Mouse (Mus musculus) urinary bladder, postnatal 4 days (tissue): Measurements from ENCODE around the gene Hopx.

Experiments
- DNase-seq, 2 experiments: peaks; one replicate each; pipeline ENCODE4 v3.0.0; 2021 to 2022; ENCODE audit warnings: low spot score in 2 of 2

Gene Hopx

GRCm38 (mm10) chr5:77114817-77115731 is at the start of gene Hopx:
Hopx (minus strand) TSS chr5:77115121.
- peak; percentile 76 to 78 for DNase-seq

DNA sequence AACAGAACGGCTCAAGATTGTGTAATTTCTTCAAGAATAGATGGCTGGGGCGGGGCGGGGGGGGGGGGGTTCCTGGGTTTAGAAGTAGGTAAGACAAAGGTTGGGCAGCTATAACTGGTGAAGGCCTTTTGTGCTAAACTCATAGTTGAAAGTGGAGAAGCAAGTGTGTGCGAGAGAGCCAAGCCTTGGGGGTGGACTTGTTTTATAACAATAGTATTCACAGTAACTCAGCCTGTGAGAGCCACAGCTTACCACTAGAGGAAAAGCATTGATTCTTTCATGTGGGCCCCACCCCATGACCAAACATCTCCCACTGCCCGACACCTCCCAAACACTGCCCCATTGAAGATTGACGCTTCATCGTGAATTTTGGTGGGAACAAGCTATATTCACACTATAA is 48.7 kb upstream of the Hopx start:
- DNase-seq: no peak

GRCm38 (mm10) chr5:77162566-77162965 is 47.6 kb upstream of the Hopx start:
- no peak for DNase-seq

DNA sequence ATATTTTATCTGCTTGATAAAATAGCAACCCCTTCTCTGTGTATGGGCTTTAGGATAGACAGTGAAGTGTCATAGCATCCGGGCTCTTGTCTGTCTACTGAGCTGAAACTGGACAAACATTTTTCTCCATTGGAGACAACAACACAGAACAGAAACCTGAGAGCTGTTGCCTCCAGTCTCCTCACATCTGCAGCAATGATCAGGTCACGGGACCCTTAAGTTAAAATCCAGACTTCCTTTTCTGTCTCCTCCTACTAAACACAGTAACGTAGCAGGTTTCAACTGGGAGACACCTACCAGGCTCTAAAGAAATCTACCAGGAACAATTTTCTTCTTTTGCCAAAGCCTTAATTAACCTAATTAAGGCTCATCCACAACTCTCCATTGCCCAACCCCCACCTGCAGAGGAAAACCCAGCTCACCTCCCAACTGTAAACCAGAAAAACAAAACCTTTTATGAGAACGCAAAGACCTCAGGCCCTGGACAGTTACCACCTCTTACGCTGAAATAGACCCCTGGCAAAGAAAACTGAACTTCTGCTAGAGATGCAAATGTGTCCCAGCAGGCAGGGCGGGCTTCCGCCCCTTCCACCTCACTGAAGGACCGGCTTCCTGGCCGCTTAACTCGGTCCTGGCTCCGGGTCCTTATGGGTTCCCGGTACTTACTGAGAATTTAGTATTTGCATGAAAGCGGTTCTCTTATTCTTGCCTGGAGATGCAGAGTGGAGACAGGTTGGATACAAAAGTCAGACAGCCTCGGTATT is 43.0 kb upstream of the Hopx start:
- no peak for DNase-seq

DNA sequence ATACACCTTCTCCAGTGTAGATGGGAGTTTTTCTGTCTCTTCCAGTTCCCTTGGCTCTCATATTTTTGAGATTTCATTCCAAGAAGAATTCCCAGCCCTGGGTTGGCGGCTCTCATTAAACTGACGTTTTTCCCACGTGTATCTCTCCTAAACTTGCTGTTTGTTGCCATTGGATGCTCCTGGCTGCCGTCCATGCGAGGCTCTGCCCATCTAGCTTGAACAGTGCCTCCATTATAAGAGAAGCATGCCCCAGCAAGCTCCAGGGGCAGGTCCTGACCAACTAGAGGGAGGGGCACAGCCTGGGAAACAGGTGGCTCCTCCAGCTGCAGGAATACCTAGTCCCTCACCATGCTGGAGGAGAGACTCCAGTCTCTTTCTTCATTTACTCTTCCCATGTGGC is 42.0 kb upstream of the Hopx start:
- DNase-seq: no peak

- no peak for DNase-seq
Observed at GRCm38 (mm10) chr5:77155526-77155925, 40.6 kb upstream of the Hopx start.

DNA sequence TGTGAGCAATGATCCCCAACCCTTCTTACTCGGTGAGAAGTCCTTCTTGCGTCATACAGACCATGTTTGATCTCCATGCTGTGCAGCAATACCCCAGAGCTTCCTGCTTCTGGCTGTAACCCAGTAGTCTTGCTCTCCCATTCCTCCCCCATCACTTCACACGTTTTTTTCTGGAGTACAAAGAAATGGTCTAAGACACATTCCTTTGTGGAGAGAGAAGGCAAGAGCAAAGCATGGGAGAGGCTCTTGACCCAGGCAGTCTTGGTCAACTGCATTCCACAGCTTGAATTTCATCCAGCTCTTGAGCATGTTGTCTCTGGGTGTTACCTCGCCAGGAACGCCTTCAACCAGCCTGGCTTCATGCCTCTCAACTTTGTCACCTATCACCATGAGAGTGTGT is 39.9 kb upstream of the Hopx start:
- no peak for DNase-seq

GRCm38 (mm10) chr5:77151738-77152137 is 36.8 kb upstream of the Hopx start:
- DNase-seq: no peak

DNA sequence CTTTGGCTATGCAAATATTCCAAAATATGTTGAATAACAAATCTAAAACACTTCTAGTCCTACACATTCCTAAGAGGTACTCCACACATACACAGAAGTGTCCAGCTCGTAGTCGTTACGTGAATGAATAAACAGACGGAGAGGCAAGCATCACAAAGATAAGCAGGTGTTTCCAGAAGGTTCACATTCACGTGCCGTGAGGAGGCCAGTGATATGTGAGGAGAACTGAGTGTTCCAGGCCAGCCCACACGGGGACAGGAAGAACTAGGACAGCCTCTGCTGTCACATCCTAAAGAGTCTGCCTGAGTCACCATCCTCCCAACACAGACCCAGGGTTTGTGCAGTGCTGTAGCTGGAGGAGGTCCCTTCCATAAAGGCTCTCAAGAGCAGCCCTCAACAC is 36.2 kb upstream of the Hopx start:
- DNase-seq: no peak

DNA sequence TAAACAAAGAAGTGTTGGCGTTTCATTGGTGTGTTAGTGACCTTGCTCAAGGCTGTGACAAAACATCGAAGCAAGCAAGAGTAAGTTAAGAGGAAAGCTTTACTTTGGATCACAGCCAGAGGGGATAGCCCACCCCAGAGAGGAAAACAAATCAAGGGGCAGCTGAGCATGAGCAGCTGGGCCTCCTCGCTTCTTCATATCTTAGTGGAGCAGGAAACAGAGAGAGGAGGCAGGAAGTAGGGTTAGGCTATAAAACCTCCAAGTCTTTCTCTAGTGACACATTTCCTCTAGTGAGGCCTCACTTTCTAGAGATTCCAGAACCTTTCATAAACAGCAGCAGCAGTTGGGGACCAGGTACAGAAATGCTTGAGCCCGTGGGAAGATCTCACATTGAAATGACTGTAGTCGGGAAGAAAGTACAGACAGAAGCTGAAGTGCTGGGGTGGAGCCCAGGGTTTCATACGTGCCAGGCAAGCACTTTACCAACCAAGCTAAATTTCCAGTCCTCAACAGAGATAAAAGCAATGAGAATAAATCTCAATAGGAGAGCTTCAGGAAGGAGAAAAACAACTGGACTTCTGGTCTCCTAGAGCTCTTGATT is 33.2 kb upstream of the Hopx start:
- no peak for DNase-seq

DNA sequence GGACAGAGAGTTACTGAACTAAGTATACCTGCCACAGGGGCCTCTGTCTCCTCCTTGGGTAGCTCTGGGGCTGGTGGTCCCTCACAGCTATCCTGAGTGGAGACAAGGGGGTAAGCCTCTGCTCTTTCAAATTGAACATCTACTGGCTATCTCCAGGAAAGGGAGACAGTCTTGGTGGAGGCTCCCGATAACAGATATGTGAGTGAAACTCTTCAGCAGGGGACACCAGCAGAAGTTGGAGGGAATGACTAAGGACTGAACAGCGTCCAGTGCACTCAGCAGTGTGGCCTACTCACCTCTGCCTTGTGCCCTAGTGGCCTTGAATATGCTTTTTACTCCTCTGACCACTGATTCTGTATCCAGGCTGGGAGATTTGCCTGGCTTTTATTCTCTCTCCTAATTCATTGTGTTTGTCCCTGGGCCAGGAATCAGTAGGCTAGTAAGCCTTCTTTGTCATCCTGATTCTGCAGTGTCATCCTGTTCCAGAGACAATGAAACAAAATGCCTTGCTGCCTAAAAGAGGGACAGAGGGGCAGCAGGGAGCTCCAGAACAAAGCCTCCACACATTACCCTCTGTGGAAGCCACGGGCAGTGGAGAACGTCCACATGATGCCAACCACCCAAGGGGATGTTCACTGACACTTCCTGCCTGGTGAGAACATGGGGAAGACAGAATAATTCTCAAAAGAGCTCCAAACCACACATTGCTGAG is 31.7 kb upstream of the Hopx start:
- DNase-seq: no peak

DNA sequence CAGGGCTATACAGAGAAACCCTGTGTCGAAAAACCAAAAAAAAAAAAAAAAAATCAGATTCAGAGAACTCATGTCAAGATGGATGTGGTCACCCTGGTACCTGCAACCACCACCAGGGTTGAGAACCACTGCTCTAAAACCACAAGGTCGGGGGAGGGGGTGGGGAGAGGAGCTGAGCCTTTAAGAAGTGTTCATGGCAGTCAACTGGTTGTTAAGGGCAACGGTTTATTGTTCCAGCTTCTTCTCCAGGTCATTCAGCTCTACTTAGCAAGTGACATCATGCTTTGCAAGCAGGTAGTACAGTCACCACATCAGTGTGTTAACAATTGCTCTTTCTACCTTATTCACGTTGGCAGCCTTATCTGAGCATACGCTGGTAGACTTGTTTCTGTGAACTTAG is 29.7 kb upstream of the Hopx start:
- DNase-seq: no peak

DNA sequence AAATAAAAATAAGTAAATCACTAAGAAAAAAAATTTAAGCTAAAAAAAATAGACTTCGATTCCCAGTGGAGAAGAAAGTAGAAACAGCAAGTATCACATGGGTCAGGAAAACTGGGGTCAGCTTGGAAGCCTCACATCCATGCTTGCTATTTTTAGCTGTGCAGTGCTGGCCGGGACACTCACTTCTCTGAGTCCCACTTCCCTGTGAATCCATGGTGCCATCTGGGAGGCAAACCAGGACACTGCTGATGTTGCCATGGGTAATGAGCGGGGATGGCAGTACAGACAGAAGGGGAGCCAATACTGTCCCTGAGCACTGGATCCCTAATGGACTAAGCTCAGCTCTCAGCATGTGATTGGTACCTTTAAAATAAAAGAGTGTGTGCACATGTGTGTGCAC is 28.2 kb upstream of the Hopx start:
- DNase-seq: no peak

DNA sequence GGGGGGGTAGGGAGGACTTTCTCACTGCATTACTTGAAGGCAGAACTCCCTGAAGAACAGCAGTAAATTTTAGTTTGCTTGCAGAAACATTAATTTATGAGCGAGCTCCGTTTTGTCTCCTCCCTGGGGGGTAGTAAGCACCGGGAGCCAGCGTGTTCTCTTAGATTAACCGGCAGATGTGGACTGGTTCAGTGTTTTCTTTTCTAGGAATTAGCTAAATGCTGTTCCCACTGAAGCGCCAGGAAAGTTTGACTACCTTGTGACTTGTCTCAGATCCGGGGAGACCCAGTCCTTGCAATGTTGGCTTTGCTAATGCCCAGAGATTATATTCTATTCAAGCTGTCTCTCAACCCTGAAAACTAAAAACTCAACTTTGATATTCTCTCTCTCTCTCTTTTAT is 26.4 kb upstream of the Hopx start:
- DNase-seq: no peak

GRCm38 (mm10) chr5:77140861-77141260 is 25.9 kb upstream of the Hopx start:
- no peak for DNase-seq

DNA sequence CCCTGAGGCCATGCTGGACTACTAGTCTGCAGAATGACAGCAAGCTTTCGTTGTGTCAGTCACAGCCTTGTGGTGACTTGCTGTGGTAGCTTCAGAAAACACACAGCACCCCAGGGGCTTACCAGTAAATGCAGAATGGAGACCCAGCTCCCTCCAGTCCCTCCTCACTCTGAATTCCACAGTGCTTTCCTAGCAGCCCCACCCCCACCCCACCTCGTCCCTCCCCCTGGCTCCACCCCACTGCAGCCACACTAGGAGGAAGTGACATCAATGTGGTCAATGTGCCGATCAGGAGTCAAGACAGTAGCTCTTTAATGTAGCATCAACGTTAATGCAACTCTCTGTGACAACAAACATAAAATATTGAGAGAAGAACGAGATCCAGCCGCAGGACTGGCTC is 25.2 kb upstream of the Hopx start:
- DNase-seq: no peak

DNA sequence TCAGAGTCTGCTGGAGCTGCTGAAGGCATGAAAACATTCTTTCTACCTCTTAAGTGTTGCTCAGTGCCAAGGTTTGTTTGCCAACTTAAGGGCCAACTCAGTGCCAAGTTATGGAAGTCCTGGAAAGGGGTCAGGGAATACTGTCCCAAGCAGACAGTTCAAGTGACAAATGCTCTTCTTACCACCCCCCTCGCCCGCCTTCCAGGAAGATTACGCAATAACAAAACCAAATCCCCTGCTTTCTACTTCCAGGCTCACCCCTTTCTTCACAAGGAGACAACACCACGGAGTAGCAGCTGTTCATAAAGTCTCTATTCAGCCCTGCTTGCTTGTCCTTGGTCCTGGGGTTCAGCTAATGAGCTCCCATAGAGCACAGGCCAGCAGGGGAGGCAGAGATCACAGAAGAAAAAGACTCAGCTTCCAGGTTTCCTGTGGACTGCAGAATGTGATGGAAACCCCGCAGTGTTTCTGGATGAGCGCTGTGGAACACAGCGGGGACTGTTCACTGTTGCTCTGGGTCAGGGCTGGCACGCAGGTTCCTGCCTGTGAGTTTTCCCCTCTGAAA is 22.9 kb upstream of the Hopx start:
- no peak for DNase-seq

GRCm38 (mm10) chr5:77136684-77137224 is 21.8 kb upstream of the Hopx start:
- DNase-seq: no peak

GRCm38 (mm10) chr5:77134961-77135360 is 20.0 kb upstream of the Hopx start:
- DNase-seq: no peak

- no peak for DNase-seq
Observed at GRCm38 (mm10) chr5:77134465-77134864, 19.5 kb upstream of the Hopx start.

DNA sequence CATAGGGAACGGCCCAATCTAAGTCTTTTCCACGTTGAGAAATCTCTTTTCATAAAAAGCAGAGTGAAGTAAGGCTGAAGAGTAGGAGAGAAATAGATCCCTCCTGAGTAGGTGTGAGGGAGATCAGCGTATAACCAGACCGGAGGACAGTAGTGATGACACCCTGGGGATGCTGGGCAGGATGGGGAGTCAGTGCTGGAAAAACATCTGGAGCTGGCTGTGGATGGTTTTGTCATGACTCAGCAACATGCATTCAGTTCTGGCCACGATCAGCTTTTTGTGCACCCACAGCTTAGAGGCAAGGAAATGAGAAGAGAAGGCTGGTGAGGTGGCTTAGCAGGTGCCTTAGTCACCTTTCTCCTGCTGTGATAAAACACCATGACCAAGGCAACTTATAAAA is 19.0 kb upstream of the Hopx start:
- DNase-seq: no peak
